Mouse (Mus musculus) CH12.LX (cell line): ENCODE measurements around the gene Fam84b. TPM values are rescaled to one million over a fixed set of nuclear protein-coding genes. Genes with fewer than 3 reads are reported as not detected.

Experiments
- DNase-seq: peaks from one replicate; pipeline ENCODE4 v3.0.0-alpha.2; 2013; ENCODE audit errors: extremely low read depth
- H3K27ac ChIP-seq: 2 replicates; pipeline ENCODE4 v1.5.1; 2012; ENCODE audit warnings: low read depth, mild to moderate bottlenecking, control low read depth, moderate library complexity; ENCODE audit not compliant: insufficient read depth
- H3K27me3 ChIP-seq: replicated peaks from 2 replicates; pipeline ENCODE3; 2012; ENCODE audit warnings: inconsistent platforms
- H3K36me3 ChIP-seq, 2 experiments: replicated peaks in 1 of 2; 2 replicates each; pipeline versions ENCODE3 to v1.6.1; 2012; ENCODE audit warnings: inconsistent platforms in 1 of 2, low read length in 1 of 2, mild to moderate bottlenecking in 1 of 2, mixed read lengths in 1 of 2, moderate library complexity in 1 of 2; ENCODE audit not compliant: control insufficient read depth in 1 of 2, insufficient read depth in 1 of 2
- H3K4me1 ChIP-seq, 2 experiments: 2 replicates each; pipeline ENCODE4 v1.6.1; 2012; ENCODE audit warnings: inconsistent platforms in 1 of 2, moderate library complexity in 1 of 2; ENCODE audit not compliant: insufficient read depth in 2 of 2, control insufficient read depth in 1 of 2
- H3K4me2 ChIP-seq: 2 replicates; pipeline ENCODE4 v1.6.1; 2012; ENCODE audit warnings: low read depth, mild to moderate bottlenecking, control low read depth; ENCODE audit not compliant: poor library complexity, insufficient read depth, severe bottlenecking
- H3K4me3 ChIP-seq, 3 experiments: fragments of 150-350 bp in 1 of 3; sonication (generic) in 1 of 3; replicated peaks in 1 of 3; 2 replicates each; pipeline versions ENCODE3 to v1.5.1; 2011 to 2012; ENCODE audit warnings: low read depth in 2 of 3, low read length in 2 of 3, mild to moderate bottlenecking in 2 of 3, moderate library complexity in 2 of 3, control low read depth in 1 of 3, improper control_type of control experiment in 1 of 3, inconsistent platforms in 1 of 3, mixed read lengths in 1 of 3; ENCODE audit not compliant: poor library complexity in 1 of 3
- H3K79me2 ChIP-seq: replicated peaks from 2 replicates; pipeline ENCODE4 v1.6.1; 2012; ENCODE audit warnings: mild to moderate bottlenecking, moderate library complexity; ENCODE audit not compliant: control insufficient read depth, poor library complexity, insufficient read depth, severe bottlenecking; ENCODE audit errors: extremely low read depth
- H3K9ac ChIP-seq: 2 replicates; pipeline ENCODE4 v1.6.1; 2012; ENCODE audit warnings: low read depth, mild to moderate bottlenecking, control low read depth, moderate library complexity; ENCODE audit not compliant: insufficient read depth
- H3K9me3 ChIP-seq: replicated peaks from 2 replicates; pipeline ENCODE3; 2012; ENCODE audit warnings: low read length, inconsistent platforms, mixed read lengths
- CHD2 ChIP-seq: IDR thresholded peaks from 2 replicates; pipeline ENCODE4 v1.6.1; 2011; ENCODE audit warnings: low read length, improper control_type of control experiment
- CTCF ChIP-seq, 2 experiments: IDR thresholded peaks in 1 of 2; conservative IDR thresholded peaks in 1 of 2; 2 replicates each; pipeline ENCODE4 v1.5.1; 2011 to 2012; ENCODE audit warnings: low read depth in 2 of 2, low read length in 2 of 2, improper control_type of control experiment in 1 of 2, inconsistent platforms in 1 of 2, mild to moderate bottlenecking in 1 of 2, moderate library complexity in 1 of 2
- ETS1 ChIP-seq: conservative IDR thresholded peaks from 2 replicates; pipeline ENCODE4 v1.6.1; 2012; ENCODE audit warnings: low read depth, mild to moderate bottlenecking, inconsistent platforms, low read length, improper control_type of control experiment, moderate library complexity
- IRF4 ChIP-seq: IDR thresholded peaks from 2 replicates; pipeline ENCODE4 v1.6.1; 2014; ENCODE audit warnings: low read depth, mild to moderate bottlenecking, inconsistent platforms, low read length, improper control_type of control experiment
- JUND ChIP-seq: conservative IDR thresholded peaks from 2 replicates; pipeline ENCODE4 v1.6.1; 2011; ENCODE audit warnings: low read depth, low read length, improper control_type of control experiment
- KAT2A ChIP-seq: IDR thresholded peaks from 2 replicates; pipeline ENCODE4 v1.6.1; 2012; ENCODE audit warnings: low read length, improper control_type of control experiment, inconsistent platforms; ENCODE audit not compliant: insufficient replicate concordance
- MAFK ChIP-seq: IDR thresholded peaks from 2 replicates; pipeline ENCODE4 v1.6.1; 2011; ENCODE audit warnings: low read length, improper control_type of control experiment; ENCODE audit not compliant: insufficient replicate concordance
- MAX ChIP-seq: IDR thresholded peaks from 2 replicates; pipeline ENCODE4 v1.6.1; 2011; ENCODE audit warnings: low read length, improper control_type of control experiment
- MAZ ChIP-seq: IDR thresholded peaks from 2 replicates; pipeline ENCODE4 v1.6.1; 2012; ENCODE audit warnings: low read depth, mild to moderate bottlenecking, inconsistent platforms, low read length, improper control_type of control experiment, moderate library complexity
- MXI1 ChIP-seq: IDR thresholded peaks from 2 replicates; pipeline ENCODE4 v1.6.1; 2011; ENCODE audit warnings: mild to moderate bottlenecking, low read depth, low read length, improper control_type of control experiment
- MYC ChIP-seq: IDR thresholded peaks from 2 replicates; pipeline ENCODE4 v1.6.1; 2011; ENCODE audit warnings: low read depth, mild to moderate bottlenecking, improper control_type of control experiment, low read length
- NELFE ChIP-seq: IDR thresholded peaks from 2 replicates; pipeline ENCODE4 v1.6.1; 2011; ENCODE audit warnings: low read depth, low read length, improper control_type of control experiment
- NRF1 ChIP-seq: IDR thresholded peaks from 2 replicates; pipeline ENCODE4 v1.6.1; 2014; ENCODE audit warnings: low read depth, mild to moderate bottlenecking, inconsistent platforms, low read length, improper control_type of control experiment, moderate library complexity
- RCOR1 ChIP-seq: conservative IDR thresholded peaks from 2 replicates; pipeline ENCODE4 v1.6.1; 2012; ENCODE audit warnings: low read depth, mild to moderate bottlenecking, inconsistent platforms, low read length, improper control_type of control experiment
- SMC3 ChIP-seq: IDR thresholded peaks from 2 replicates; pipeline ENCODE4 v1.6.1; 2011; ENCODE audit warnings: low read depth, low read length, improper control_type of control experiment
- TBP ChIP-seq: conservative IDR thresholded peaks from 2 replicates; pipeline ENCODE4 v1.6.1; 2011; ENCODE audit warnings: low read depth, low read length, improper control_type of control experiment
- TCF12 ChIP-seq: IDR thresholded peaks from 2 replicates; pipeline ENCODE4 v1.6.1; 2014; ENCODE audit warnings: low read depth, mild to moderate bottlenecking, inconsistent platforms, low read length, improper control_type of control experiment
- UBTF ChIP-seq: IDR thresholded peaks from 2 replicates; pipeline ENCODE4 v1.6.1; 2012; ENCODE audit warnings: low read depth, mild to moderate bottlenecking, inconsistent platforms, low read length, improper control_type of control experiment, moderate library complexity
- USF1 ChIP-seq: IDR thresholded peaks from 2 replicates; pipeline ENCODE4 v1.6.1; 2014; ENCODE audit warnings: low read depth, mild to moderate bottlenecking, inconsistent platforms, low read length, improper control_type of control experiment
- USF2 ChIP-seq: conservative IDR thresholded peaks from 2 replicates; pipeline ENCODE4 v1.6.1; 2011; ENCODE audit warnings: low read depth, low read length, improper control_type of control experiment
- ZC3H11A ChIP-seq: IDR thresholded peaks from 2 replicates; pipeline ENCODE4 v1.6.1; 2012; ENCODE audit warnings: low read depth, mild to moderate bottlenecking, inconsistent platforms, low read length, improper control_type of control experiment
- ZKSCAN1 ChIP-seq: IDR thresholded peaks from 2 replicates; pipeline ENCODE4 v1.6.1; 2012; ENCODE audit warnings: low read depth, inconsistent platforms, low read length, improper control_type of control experiment, borderline replicate concordance
- ZNF384 ChIP-seq: IDR thresholded peaks from 2 replicates; pipeline ENCODE4 v1.6.1; 2012; ENCODE audit warnings: low read depth, low read length, improper control_type of control experiment, inconsistent platforms
- dilution Hi-C: fragments of 300-500 bp; cut with MboI; formaldehyde crosslinking; loops from 2 replicates; pipeline ENCODE4 v1.14.3; 2020; ENCODE audit warnings: low sequenced_read_pairs; ENCODE audit not compliant: extremely low pct_unique_long_range_greater_than_20kb, extremely low pct_ligation_motif_present
- in situ Hi-C: fragments of 300-500 bp; cut with MboI; formaldehyde crosslinking; loops from 3 replicates; pipeline ENCODE4 v1.14.3; 2019; ENCODE audit warnings: low sequenced_read_pairs, low pct_ligation_motif_present, low pct_unique_long_range_greater_than_20kb, mixed read lengths
- polyA plus RNA-seq: library from polyadenylated mRNA; unstranded; fragments of >175 nt; gene quantifications from 2 replicates; pipeline ENCODE4 v1.2.1, GENCODE M21; 2012; ENCODE audit warnings: low read depth; ENCODE audit not compliant: insufficient read length
- total RNA-seq, 2 experiments: library from RNA; depleted of rRNA; stranded (reverse); fragments of 300-350 nt in 1 of 2; fragments of >200 nt in 1 of 2; gene quantifications; 2 replicates each; pipeline ENCODE4 v1.2.3; 2012 to 2014

Fam84b gene
- total and polyA plus RNA-seq, 3 experiments, result 0.51 to 3.0 (median 0.76) TPM

DNA sequence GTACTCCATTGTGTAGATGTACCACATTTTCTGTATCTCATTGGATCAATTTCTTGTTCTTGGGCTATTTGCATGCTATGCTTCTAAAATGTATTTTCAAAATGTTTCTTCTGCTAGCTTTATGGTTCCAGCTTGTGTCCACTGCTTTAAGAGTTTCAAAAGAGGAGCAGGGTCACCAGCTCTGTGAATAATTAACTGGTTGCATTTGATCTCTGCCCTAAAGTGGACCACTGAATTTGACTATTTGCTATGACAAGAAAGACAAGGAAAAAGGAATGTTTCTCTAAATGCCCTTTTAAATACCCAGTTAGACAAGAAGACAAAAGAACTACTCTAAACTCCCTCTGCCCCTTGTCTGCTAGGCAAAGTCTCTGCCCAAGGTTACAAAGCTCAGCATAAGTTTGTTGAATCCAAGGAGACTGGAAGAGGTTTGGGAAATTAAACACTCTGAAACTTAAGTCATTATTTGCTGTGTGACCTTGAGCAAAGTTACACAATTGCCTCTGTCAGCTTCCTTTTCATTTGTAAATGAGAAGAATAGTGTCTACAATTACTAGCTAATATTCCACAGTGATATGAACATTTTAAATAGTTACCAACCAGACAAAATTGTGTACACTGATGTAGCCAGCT, 60.4 kb downstream of the Fam84b start:
- H3K79me2 ChIP-seq, result no peaks in the 10 kb centered on the region
- H3K4me1 ChIP-seq, result peaks cover 0 to 5% of the 10 kb centered on the region in 2 experiments; a peak in 1 of 4 replicates
- dilution Hi-C loops, result no loop called here
- no peak overlapping the region for H3K4me2 ChIP-seq
- no peak overlapping the region for H3K27ac ChIP-seq
- in situ Hi-C loops, result no loop called here
- DNase-seq, result no peak
- H3K9me3 ChIP-seq, result no peaks in the 10 kb centered on the region
- no peaks in the 10 kb centered on the region for H3K27me3 ChIP-seq
- no peak overlapping the region for H3K9ac ChIP-seq
- H3K36me3 ChIP-seq, result no peaks in the 10 kb centered on the region
- no peak overlapping the region for H3K4me3 ChIP-seq
- TF ChIP-seq UBTF (no peak), MYC (no peak)

DNA sequence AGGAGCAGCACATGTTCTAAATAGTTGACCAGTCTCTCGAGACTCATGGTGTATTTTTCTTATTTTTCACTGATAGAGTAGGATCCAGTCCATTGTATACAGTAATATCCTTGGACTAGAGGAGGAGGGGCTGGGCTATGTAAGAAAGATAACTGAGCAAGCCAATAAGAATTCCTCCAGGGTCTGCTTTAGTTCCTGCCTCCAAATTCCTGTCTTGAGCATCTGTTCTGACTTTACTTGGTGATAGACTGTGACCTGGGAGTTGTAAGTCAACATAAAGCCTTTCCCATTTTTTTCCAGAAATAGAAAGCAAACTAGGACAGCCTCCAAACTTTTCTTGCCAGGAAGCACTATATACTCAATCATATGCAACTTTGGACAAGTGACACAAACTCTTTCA, 64.5 kb downstream of the Fam84b start:
- H3K27me3 ChIP-seq, result no peaks in the 10 kb centered on the region
- in situ Hi-C loops, result no loop called here
- no peak for TF ChIP-seq MAFK
- no peak for TF ChIP-seq UBTF
- TF ChIP-seq MYC, result no peak
- no peak for TF ChIP-seq TCF12
- no peak for TF ChIP-seq ETS1
- no peak for TF ChIP-seq JUND
- no peak for TF ChIP-seq KAT2A
- no peak for TF ChIP-seq CTCF (conservative IDR thresholded peaks at IDR 0.05 in 1 of 2, IDR thresholded peaks at IDR 0.05 in 1 of 2; ENCODE audit: low read depth in 2 of 2, low read length in 2 of 2)
- no peak for TF ChIP-seq MAX
- TF ChIP-seq USF2, result no peak
- TF ChIP-seq TBP, result no peak
- TF ChIP-seq NRF1, result no peak
- no peak for TF ChIP-seq ZC3H11A
- H3K4me3 ChIP-seq, result no peak overlapping the region
- no peak overlapping the region for H3K27ac ChIP-seq
- no peaks in the 10 kb centered on the region for H3K79me2 ChIP-seq
- H3K4me2 ChIP-seq, result no peak overlapping the region
- peaks cover 0 to 5% of the 10 kb centered on the region in 2 experiments; a peak in 1 of 4 replicates for H3K4me1 ChIP-seq
- no peaks in the 10 kb centered on the region for H3K36me3 ChIP-seq
- DNase-seq, result no peak
- no peaks in the 10 kb centered on the region for H3K9me3 ChIP-seq
- dilution Hi-C loops, result no loop called here
- no peak overlapping the region for H3K9ac ChIP-seq

DNA sequence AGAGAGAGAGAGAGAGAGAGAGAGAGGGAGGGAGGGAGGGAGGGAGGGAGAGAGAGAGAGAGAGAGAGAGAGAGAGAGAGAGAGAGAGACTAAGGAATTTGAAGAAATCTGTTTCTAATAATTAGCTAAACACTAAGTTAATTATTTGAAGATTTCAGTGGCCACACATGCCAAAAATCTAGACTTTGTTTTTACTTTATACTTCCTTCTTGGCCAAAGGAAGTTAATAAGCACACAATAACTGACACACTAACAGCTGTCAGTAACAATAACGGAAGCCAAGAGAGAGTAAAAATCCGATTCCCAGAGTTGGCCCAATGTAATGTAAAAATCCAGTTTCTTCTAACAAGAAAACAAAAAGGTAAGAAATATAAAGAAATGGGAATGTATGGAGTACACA, 69.8 kb downstream of the Fam84b start:
- Histone ChIP-seq H3K27me3 (no peaks in the 10 kb centered on the region), H3K4me3 (no peak overlapping the region), H3K9ac (no peak overlapping the region), H3K79me2 (no peaks in the 10 kb centered on the region), H3K27ac (no peak overlapping the region), H3K9me3 (no peaks in the 10 kb centered on the region), H3K4me1 (no peaks in the 10 kb centered on the region), H3K36me3 (no peaks in the 10 kb centered on the region), H3K4me2 (no peak overlapping the region)
- dilution Hi-C loops, result no loop called here
- in situ Hi-C loops, result no loop called here
- DNase-seq, result no peak
- TF ChIP-seq NELFE, result no peak
- no peak for TF ChIP-seq MXI1
- TF ChIP-seq JUND, result no peak
- TF ChIP-seq ZNF384, result no peak
- no peak for TF ChIP-seq ZKSCAN1
- TF ChIP-seq USF1, result no peak
- TF ChIP-seq MAX, result no peak
- no peak for TF ChIP-seq TCF12
- TF ChIP-seq RCOR1, result no peak
- no peak for TF ChIP-seq NRF1
- TF ChIP-seq USF2, result no peak
- no peak for TF ChIP-seq CHD2
- TF ChIP-seq MAFK, result no peak
- no peak for TF ChIP-seq MAZ
- TF ChIP-seq IRF4, result no peak
- TF ChIP-seq SMC3, result no peak
- TF ChIP-seq, all 38 proteins: peak for 0
